Mouse (Mus musculus) midbrain, embryonic 10.5 days (tissue): ENCODE data around the gene Acsl6. TPM values are rescaled to one million over a fixed set of nuclear protein-coding genes. Genes with fewer than 3 reads are reported as not detected.

Experiments used
- DNase-seq: peaks from one replicate; pipeline ENCODE4 v3.0.0-alpha.2; 2017; ENCODE audit warnings: low spot score
- H3K27ac ChIP-seq: fragments of 300-500 bp; sonication (generic); replicated peaks from 2 replicates; pipeline ENCODE4 v1.5.1; 2016; ENCODE audit warnings: mild to moderate bottlenecking
- H3K27me3 ChIP-seq: fragments of 300-500 bp; sonication (generic); 2 replicates; pipeline ENCODE4 v1.6.1; 2016; ENCODE audit warnings: low read depth, mild to moderate bottlenecking; ENCODE audit not compliant: poor library complexity, severe bottlenecking
- H3K36me3 ChIP-seq: fragments of 300-500 bp; sonication (generic); 2 replicates; pipeline ENCODE4 v1.6.1; 2016; ENCODE audit warnings: mild to moderate bottlenecking, moderate library complexity
- H3K4me1 ChIP-seq: fragments of 300-500 bp; sonication (generic); 2 replicates; pipeline ENCODE4 v1.6.1; 2016
- H3K4me3 ChIP-seq: fragments of 300-500 bp; sonication (generic); 2 replicates; pipeline ENCODE4 v1.5.1; 2016; ENCODE audit warnings: mild to moderate bottlenecking, moderate library complexity
- H3K9me3 ChIP-seq: fragments of 300-500 bp; sonication (generic); replicated peaks from 2 replicates; pipeline ENCODE4 v1.6.1; 2016; ENCODE audit warnings: mild to moderate bottlenecking
- WGBS: fragments of 180-500 bp; shearing (Covaris S2); methylation state at CpG from one replicate; pipeline ENCODE4 v1.1.7; 2016; 5-methylcytosine and 5-hydroxymethylcytosine counted together
- polyA plus RNA-seq: library from polyadenylated mRNA; unstranded; fragments of >200 nt; fragmentation: Nextera tagmentation; extraction: Ambion mirVana; gene quantifications from 2 replicates; pipeline ENCODE4 v1.2.1, GENCODE M21; 2016

Acsl6 gene
- polyA plus RNA-seq, 1 experiment from 2014 or later: 14.4 TPM

- Histone ChIP-seq H3K9me3 (no peaks in the 10 kb centered on the region), H3K36me3 (no peaks in the 10 kb centered on the region), H3K27me3 (no peaks in the 10 kb centered on the region), H3K4me1 (peaks cover 59% of the 10 kb centered on the region), H3K27ac (peak overlapping the region; percentile 81), H3K4me3 (no peak overlapping the region)
- DNase-seq: no peak
- 64% methylated on average over 7 of the region's 7 CpGs for WGBS
These were observed 10.1 kb downstream of the Acsl6 start for GRCm38 (mm10) chr11:54313391-54314360.

GRCm38 (mm10) chr11:54314740-54315139, 11.1 kb downstream of the Acsl6 start:
- no peaks in the 10 kb centered on the region for H3K27me3 ChIP-seq
- 0 out of 2 replicates have a peak, but pooled peaks cover under 1% of the 10 kb centered on the region for H3K36me3 ChIP-seq
- H3K4me3 ChIP-seq: peak overlapping the region; percentile 20; the same call in 1 of the 2 replicates
- H3K27ac ChIP-seq: peak overlapping the region; percentile 81
- WGBS: 22% methylated on average over 3 of the region's 3 CpGs
- peaks cover 59% of the 10 kb centered on the region for H3K4me1 ChIP-seq
- H3K9me3 ChIP-seq: no peaks in the 10 kb centered on the region
- peak; percentile 38 for DNase-seq

- Histone ChIP-seq H3K36me3 (peaks cover 7% of the 10 kb centered on the region; the same call in 1 of the 2 replicates), H3K27me3 (no peaks in the 10 kb centered on the region), H3K4me1 (peaks cover 54% of the 10 kb centered on the region), H3K4me3 (no peak overlapping the region), H3K9me3 (no peaks in the 10 kb centered on the region), H3K27ac (peak overlapping the region; percentile 81)
- 89% methylated on average over 5 of the region's 5 CpGs for WGBS
- no peak for DNase-seq
These were observed 11.7 kb downstream of the Acsl6 start for GRCm38 (mm10) chr11:54315336-54315735.

DNA sequence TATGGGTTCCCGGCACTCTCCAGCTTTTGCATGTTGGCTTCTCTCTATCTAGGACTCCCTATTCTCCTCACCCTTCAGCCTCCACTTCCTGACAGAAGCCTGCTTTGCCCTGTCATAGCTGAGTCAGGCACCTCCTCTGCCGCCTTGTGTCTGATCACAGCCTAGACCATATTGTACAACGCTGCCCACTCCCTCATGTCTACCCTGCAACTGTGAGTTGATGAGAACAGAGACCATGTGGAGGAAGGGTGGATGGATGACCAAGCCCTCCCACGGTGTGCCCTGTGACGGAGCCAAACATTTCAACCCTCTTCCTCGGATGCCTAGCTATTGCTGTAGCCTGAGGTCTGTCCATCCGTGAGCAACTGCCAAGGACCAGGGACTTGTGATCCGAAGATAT, 13.8 kb downstream of the Acsl6 start:
- Histone ChIP-seq H3K4me3 (no peak overlapping the region), H3K27ac (no peak overlapping the region), H3K9me3 (no peaks in the 10 kb centered on the region), H3K4me1 (peaks cover 34% of the 10 kb centered on the region), H3K36me3 (peaks cover 22% of the 10 kb centered on the region), H3K27me3 (no peaks in the 10 kb centered on the region)
- DNase-seq: no peak
- WGBS: 90% methylated on average over 8 of the region's 8 CpGs

DNA sequence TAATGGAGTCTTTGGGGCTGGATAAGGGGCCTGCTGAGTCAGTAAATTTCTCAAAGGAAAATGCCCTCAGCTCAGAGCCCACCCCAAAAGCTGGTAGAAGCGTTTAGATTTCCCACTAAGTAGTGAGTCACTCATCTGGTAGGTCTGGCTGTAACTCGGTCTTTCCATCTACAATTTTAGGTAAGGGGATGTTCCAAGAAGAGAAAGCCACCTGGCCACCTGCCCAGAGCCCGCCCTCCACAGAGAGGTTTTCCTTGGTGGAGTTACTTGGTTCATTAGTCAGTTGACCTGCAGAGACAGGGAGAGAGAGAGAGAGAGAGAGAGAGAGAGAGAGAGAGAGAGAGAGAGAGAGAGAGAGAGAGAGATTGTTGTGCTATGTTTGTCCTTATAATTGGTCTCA, 14.2 kb downstream of the Acsl6 start:
- no peak overlapping the region for H3K4me3 ChIP-seq
- H3K27me3 ChIP-seq: no peaks in the 10 kb centered on the region
- 78% methylated on average over 3 of the region's 3 CpGs for WGBS
- peaks cover 30% of the 10 kb centered on the region for H3K4me1 ChIP-seq
- no peak for DNase-seq
- H3K27ac ChIP-seq: no peak overlapping the region
- H3K36me3 ChIP-seq: peaks cover 26% of the 10 kb centered on the region
- H3K9me3 ChIP-seq: no peaks in the 10 kb centered on the region

DNA sequence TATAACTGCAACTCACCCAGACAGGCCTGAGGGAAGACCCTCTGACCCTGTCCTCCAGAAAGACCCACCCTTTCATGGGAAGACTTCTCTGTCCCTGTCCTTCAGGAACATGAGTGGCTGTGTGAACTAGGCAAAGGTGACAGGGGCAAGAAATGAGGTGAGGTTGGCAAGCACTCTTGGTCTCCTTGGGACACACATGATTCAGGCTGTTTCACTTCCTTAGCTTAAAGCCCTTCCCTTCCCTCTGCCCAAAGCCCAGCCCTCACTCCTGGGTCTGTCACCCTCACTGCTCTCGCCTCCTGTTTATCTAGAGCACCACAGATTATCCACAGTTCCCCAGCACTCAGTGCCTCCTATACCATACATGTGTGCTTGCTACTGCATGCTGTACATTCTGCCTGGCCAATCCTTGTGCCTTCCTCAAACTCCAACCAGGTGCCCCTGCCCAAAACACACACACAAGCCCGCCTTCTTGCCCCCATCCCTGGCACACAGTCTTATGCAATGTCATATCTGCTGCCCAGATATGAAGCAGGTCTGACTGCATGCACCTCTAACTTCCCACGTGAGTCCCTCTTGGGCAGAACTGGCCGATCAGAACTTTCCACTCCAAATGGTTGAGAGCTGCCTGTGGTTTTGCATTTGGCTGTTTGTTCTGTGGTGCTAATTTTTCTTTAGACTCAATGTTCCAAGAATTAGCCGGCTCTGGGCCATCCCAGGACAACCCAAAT, 18.4 kb downstream of the Acsl6 start:
- no peak for DNase-seq
- no peaks in the 10 kb centered on the region for H3K4me1 ChIP-seq
- no peaks in the 10 kb centered on the region for H3K9me3 ChIP-seq
- 84% methylated on average over 5 of the region's 5 CpGs for WGBS
- H3K27me3 ChIP-seq: no peaks in the 10 kb centered on the region
- H3K36me3 ChIP-seq: peaks cover 61% of the 10 kb centered on the region
- no peak overlapping the region for H3K27ac ChIP-seq
- no peak overlapping the region for H3K4me3 ChIP-seq

DNA sequence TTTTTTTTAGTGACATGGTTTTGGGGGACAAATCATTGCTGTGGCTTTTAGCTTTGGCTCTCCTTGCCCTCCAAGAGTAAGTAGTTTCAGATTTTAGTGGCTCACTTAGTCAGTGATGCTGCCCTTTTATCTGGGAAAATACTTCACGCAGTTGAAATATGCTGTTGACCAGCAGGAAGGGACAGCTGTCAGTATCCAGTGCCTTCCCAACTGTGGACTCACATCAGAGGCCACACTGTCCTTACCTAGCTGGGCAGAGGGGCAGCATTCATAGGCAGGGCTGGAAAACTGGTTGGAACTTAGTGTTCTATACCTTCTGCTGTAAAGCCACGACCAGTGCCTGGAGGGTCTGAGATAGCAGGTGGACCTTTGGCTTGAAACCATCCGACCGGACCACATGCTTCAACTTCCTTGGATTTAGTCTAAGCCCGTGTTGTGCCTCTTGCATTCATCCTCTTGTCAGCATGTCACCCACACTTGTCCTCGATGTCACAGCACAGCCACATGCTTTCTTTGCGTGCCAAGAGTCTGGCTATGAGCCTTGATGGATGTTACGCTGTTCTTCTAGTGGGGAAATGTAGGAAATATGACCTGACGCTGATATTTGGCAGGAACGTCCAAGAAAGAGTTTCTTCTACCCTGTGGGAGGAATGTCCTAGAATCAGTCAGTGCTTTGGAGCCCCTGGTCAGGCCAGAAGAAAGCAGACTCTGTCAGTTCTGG, 28.0 kb downstream of the Acsl6 start:
- WGBS: 92% methylated on average over 10 of the region's 10 CpGs
- DNase-seq: no peak
- H3K36me3 ChIP-seq: peaks cover 85% of the 10 kb centered on the region

GRCm38 (mm10) chr11:54336165-54336707, 32.6 kb downstream of the Acsl6 start:
- Histone ChIP-seq H3K4me1 (no peaks in the 10 kb centered on the region), H3K4me3 (no peak overlapping the region), H3K9me3 (no peaks in the 10 kb centered on the region), H3K27ac (peak overlapping the region; percentile 23; the same call in 1 of the 2 replicates), H3K27me3 (no peaks in the 10 kb centered on the region), H3K36me3 (peaks cover 70% of the 10 kb centered on the region)
- no peak for DNase-seq
- WGBS: 68% methylated on average over 13 of the region's 13 CpGs

More for the DNA sequence above, 28.0 kb downstream of the Acsl6 start:
- no peaks in the 10 kb centered on the region for H3K27me3 ChIP-seq
- no peak overlapping the region for H3K27ac ChIP-seq
- no peaks in the 10 kb centered on the region for H3K4me1 ChIP-seq
- no peak overlapping the region for H3K4me3 ChIP-seq
- H3K9me3 ChIP-seq: no peaks in the 10 kb centered on the region

GRCm38 (mm10) chr11:54343703-54344102, 40.1 kb downstream of the Acsl6 start:
- no peak for DNase-seq
- Histone ChIP-seq H3K27me3 (no peaks in the 10 kb centered on the region), H3K4me1 (no peaks in the 10 kb centered on the region), H3K27ac (no peak overlapping the region), H3K36me3 (peaks cover 54% of the 10 kb centered on the region), H3K4me3 (no peak overlapping the region), H3K9me3 (no peaks in the 10 kb centered on the region)
- 55% methylated on average over 4 of the region's 4 CpGs for WGBS

DNA sequence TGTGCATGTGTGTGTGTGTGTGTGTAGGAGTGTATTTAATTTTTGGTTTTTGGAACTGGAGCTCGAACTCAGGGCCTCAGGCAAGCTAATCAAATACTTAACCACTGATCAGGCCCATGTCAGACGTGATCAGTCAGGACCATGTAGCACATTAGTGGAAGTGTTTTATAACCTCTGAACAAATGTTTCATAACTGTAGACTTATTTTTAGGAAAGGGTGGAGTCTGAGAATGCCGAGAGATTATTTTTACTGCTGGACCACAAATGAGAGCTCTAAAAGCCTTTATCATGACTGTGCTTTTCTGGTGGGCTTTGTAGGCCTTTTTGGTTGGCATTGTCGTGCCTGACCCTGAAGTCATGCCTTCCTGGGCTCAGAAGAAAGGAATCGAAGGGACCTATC, 48.1 kb downstream of the Acsl6 start:
- 59% methylated on average over 5 of the region's 5 CpGs for WGBS
- DNase-seq: no peak
- 0 out of 2 replicates have a peak overlapping the region, but pooled peaks have one; percentile 7 for H3K27ac ChIP-seq
- H3K36me3 ChIP-seq: peaks cover 16% of the 10 kb centered on the region
- peaks cover 37% of the 10 kb centered on the region for H3K4me1 ChIP-seq
- no peaks in the 10 kb centered on the region for H3K27me3 ChIP-seq
- no peaks in the 10 kb centered on the region for H3K9me3 ChIP-seq
- H3K4me3 ChIP-seq: no peak overlapping the region

DNA sequence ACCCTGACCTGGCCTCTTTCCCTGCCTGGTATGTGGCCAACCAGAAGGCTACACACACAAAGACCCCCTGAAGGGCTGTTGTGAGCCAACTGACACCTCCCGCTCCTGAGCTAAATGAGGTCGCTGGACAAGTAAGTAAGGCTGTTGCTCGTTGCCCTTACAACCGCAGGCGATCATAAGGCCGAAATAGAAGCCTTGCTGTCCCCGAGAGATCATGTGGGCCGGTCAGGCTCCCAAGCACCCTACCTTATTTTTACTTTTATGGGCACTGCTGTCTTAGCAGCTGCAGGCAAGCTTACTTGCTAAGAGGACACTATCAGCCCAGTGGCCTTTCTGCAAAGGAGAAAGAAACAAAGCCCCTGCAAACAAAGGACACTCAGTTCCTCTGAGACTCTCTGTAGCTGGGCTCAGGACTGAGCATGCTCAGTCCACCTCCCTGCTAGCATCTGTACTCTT, 49.6 kb downstream of the Acsl6 start:
- peaks cover 37% of the 10 kb centered on the region for H3K4me1 ChIP-seq
- H3K4me3 ChIP-seq: peak overlapping the region; percentile 31
- H3K36me3 ChIP-seq: peaks cover 21% of the 10 kb centered on the region
- H3K9me3 ChIP-seq: 0 out of 2 replicates have a peak, but pooled peaks cover 3% of the 10 kb centered on the region
- 8% methylated on average over 8 of the region's 8 CpGs for WGBS
- peak; percentile 67 for DNase-seq
- H3K27ac ChIP-seq: peak overlapping the region; percentile 87
- no peaks in the 10 kb centered on the region for H3K27me3 ChIP-seq
